Mouse (Mus musculus): ENCODE measurements around the gene Vill.

The Vill gene

DNA sequence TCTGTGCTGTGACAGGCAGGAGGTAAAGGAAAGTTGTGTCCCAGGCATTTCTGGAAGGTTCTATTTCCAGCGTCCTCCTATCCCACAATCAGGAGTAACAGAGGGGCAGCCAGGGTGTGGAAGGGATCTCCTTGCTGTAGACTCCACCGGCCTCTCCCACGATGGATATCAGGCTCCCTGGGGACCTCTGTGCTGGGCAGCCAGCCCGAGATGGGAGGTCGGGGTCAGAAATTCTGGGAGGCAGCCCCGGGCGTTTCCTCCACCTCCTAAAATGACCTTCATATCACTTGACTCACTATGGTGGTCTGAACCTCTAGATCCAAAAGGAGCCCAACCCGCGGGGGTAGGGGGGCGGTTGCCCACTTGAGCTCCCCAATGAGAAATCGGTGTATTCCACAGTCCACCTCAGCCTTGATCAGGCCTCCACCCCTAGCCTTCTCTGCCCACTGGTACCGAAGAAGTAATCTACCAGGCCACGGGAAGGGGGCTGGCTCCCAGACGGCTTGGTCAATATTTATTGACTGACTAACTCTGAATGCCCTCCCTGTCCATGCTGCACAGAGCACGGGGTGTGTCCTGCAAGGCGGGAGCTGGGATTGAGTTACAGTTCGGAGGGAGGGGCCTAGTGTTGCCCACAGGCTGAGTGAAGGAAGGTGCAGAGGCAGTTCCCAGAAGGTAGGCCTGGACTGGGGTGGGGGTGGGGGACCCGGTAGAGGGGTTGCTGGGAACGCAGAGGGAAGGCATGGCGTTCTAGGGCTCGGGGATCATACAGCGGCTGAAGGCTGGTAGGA, at the start of gene Vill:
Gene Vill (plus strand): TSS at position 625 of the 791 bp plus-strand sequence.
- no peak for DNase-seq (ENCODE audit: low read depth, low spot score)

DNA sequence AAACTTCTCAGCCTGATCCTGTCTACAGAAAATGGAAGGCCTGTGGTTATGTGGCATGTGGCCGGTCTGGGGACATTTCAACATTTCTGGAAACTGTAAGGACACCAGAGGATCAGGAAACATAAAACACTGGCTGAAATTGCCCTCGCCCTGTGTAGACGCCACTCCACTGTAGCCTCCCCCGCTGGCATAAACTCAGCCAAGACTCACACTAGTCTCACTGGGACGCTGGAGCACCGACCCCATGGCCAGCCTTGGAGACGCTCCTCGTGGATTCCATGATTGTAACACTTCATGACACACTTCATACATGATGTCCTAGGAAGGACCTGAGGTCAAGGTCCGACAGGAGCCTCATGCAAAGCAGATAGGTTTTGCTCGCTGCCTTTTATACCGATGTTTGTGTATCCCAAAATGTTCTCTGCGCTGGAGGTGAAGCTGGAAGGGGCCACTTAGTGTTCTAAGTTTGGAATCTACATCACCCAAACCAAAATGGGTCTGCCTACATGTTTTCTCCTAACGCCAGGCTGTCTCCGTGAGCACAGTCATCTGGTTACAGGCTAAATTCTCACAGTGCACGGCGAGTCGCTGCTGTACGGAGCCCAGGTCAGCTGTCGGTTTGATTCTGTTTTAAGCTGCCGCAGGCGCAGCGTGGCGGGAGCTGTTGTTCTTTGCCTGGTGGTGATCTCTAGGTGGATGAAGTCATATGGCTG, 48.4 kb upstream of the Vill start:
- DNase-seq (ENCODE audit: low read depth, low spot score) = no peak

DNA sequence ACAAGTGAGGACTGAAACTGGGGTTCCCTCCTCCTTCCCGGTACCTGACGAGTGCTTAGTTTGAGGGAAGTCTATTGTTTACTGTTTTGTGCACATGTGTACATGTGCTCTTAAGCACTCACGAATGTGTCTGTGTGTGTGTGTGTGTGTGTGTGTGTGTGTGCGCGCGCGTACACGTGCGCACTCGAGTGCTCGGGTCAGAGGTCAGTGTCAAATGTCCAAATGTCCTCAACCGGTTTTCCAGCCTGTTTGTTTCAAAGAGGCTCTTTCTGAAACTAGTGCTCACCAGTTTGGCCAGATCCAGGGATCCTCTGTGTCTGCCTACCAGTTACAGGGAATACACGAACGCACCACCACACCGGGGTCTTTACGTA, 47.9 kb upstream of the Vill start:
- DNase-seq (ENCODE audit: low read depth, low spot score) = no peak

DNA sequence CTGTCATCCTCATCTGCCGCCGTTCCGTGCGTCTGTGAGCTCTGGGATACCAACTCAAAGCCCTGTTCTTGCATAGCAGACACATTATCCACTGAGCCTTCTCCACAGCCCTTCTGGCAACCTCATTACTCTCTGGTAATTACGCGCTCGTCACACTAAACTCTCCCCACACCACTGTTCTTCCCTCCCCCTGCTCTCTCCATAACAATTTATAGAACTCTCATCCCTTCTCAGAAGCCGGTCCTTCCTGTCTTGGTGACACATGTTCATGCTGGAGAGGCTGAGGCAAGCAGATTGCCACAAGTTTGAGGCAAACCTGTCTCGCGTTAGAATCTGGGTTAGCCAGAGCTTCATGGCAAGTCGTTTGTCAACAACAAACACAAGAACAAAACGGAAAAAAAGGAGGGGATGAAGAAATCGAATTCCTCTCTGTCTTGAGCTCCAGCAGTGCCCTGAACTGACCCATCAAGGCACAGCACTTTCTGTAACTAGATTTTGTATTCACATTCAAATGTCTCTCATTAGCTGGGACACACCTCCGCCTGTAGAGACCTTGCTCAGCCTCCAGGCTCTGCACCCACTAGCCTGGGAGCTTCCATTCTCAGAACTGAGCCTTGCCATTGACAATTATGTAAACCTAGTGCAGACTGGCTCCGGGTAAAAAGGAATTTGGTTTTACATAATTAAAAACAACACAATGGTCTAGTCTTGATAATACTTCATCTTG, 47.1 kb upstream of the Vill start:
- DNase-seq (ENCODE audit: low read depth, low spot score) = no peak

DNA sequence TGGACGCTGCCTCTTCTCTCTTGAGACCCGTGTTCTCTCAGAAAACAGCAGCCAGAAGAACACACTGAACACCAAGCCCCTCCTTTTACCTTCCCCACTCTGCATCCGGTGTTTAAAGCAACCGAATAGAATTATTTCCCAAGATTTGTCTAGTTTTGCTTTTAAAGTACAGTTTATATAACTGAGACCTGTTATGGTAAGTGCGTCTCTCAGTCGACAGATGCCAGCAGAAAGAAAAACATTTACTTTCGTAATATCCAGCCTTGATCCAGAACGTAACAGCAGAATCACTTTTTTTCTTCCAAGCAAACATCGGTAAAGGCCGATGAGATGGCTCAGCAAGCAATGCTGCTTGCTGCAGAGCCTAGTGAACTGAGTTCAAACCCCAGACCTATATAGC, 45.3 kb upstream of the Vill start:
- no peak for DNase-seq (ENCODE audit: low read depth, low spot score)

DNA sequence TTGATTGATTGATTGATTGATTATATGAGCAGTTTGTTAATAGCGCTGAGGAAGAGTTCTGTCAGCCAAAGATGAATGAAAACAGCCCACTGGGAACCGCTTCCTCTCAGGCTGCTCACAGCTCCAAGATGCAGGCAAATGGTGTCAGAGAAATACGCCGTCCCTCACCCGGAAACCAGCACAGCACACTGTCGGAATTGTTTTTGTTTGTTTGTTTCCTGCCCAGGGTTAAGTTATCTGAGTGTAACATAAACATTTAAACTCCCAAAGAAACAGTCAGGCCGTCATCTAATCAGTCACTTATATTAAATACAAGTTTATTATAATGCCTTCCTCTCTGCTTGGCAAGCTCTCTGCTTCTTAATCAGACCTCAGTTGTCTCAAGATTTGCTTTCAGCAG, 43.7 kb upstream of the Vill start:
- no peak for DNase-seq (ENCODE audit: low read depth, low spot score)

DNA sequence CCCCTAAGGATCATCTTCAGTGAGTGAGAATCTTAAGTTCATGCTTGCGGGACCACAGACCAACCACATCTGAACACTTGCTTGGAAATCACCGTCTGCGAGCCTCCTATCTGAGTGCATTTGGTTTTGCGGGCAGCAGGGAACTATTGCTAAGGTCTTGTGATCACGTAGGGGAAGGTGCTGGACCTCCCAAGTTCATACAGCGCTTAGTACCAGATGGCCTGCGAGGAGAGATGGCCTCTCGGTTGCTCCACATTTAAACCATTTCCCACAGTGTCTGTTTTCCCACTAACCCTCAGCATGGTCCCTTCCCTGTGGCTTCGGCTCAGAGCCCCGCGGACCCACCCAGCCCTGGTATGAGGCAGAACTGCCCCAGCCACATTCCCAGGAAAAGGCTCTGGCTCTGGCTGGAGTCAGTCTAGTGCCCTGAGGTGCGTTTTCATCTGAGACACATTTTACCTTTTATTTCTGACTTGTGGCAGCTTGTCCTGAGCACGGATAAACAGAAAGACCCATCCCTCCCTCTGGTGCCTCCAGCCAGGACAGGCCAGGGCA, 42.3 kb upstream of the Vill start:
- DNase-seq (ENCODE audit: low read depth, low spot score) = no peak

DNA sequence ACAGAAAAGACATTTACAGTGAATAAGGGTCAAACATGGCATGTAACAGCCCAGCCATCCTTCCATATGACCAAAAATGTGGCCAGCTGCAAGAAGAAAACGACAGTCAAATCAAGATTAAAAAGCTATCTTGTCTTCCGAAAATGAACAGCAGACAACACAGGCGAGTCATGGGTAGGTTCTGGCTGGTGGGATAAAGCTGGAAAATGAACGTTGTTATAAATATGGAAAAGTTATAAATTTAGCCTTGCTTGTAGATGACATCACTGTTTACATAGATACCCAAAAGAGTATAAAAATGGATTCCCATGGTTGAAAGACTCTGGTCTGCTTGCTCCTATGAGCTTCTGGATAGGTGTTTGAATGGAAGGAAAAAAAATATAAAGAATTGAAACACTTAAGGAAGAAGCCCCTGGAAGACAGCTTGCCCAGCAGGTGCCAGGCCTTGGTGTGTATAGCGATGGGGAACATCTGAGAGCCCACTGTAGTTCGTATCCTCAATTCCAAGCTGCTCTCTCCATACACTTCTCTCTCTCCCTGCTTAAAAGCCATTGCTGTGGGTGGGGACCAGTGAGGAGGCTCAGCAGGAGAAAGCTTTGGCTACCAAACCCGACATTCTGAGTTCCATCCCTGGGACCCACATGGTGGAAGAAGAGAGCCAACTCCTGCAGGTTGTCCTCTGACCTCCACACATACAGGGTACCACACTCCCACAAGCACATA, 35.6 kb upstream of the Vill start:
- no peak for DNase-seq (ENCODE audit: low read depth, low spot score)

DNA sequence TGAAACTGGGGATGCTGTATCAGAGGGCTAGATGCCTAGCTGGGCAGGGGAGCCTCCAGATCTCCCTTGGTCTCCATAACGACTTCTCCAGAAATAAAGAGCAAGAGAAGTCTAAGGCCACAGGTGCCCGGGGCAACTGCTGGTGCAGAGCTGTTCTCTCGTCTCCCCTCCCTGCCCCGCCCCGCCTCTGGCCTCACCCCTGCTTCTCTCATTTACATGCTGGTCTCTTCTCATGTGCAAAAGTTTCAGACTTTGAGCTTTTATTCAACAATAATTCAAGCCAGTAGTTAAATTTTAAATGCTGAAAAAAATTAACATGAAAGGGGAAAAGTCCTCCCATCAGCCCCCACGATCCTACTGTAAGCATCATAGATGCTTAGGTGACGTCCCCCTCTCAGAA, 30.8 kb upstream of the Vill start:
- no peak for DNase-seq (ENCODE audit: low read depth, low spot score)

DNA sequence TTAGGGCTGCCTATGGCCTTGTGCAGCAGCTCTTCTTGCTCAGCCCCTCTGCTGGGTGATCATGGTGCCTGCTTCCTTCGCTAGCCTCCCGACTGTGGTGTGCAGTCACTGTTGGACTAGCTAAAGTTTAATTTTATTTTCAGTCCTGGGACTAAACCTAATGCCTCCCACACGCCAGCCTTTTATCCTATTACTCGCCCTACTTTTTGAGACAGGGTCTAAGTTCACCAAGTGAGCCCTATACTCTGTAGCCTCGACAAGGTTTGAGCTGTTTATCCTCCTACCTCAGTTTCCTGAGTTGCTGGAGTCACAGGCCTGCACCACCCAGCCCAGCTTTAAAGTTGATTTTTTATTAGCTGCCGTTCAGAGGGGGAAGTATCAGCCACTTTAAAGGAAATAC, 27.3 kb upstream of the Vill start:
- DNase-seq (ENCODE audit: low read depth, low spot score) = no peak

DNA sequence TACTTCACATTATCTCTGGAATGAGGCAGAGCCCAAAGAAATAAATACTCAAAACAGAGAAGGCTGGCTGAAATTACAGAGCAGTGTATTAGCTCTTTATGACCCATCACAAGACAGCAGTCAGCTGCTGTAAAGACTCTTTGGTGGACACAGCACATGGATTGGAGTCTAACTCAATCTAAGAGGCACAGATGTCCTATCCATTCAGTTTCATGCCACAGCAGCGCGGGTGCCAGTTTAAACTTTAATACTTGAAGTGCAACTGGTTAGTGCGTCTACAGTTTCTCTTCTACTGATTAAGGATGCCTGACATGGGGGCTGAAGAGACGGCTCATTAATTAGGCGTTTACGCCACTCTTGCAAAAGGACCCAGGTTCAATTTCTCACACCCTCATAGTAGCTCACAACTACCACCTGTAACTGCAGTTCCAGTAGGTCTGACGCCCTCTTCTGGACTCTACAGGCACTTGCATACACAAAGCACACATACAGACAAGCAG, 26.7 kb upstream of the Vill start:
- DNase-seq (ENCODE audit: low read depth, low spot score) = no peak

DNA sequence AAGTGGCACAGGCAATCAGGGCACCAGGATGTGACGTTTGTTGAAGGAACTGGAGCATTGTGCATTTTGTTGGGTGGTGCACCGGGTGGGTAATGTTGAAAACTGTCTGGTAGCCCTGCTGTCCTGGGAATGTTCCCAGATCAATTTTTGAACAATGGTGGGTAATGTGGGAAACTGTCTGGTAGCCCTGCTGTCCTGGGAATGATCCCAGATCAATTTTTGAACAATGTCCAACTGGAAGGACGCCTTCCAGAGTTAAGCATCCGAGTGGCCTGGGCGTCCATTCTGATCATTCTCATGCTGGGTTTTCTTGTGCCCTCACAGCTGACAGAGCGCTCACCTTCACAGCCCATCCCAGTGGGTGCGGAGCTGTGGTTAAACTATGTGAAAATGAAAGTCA, 25.2 kb upstream of the Vill start:
- DNase-seq (ENCODE audit: low read depth, low spot score) = no peak

DNA sequence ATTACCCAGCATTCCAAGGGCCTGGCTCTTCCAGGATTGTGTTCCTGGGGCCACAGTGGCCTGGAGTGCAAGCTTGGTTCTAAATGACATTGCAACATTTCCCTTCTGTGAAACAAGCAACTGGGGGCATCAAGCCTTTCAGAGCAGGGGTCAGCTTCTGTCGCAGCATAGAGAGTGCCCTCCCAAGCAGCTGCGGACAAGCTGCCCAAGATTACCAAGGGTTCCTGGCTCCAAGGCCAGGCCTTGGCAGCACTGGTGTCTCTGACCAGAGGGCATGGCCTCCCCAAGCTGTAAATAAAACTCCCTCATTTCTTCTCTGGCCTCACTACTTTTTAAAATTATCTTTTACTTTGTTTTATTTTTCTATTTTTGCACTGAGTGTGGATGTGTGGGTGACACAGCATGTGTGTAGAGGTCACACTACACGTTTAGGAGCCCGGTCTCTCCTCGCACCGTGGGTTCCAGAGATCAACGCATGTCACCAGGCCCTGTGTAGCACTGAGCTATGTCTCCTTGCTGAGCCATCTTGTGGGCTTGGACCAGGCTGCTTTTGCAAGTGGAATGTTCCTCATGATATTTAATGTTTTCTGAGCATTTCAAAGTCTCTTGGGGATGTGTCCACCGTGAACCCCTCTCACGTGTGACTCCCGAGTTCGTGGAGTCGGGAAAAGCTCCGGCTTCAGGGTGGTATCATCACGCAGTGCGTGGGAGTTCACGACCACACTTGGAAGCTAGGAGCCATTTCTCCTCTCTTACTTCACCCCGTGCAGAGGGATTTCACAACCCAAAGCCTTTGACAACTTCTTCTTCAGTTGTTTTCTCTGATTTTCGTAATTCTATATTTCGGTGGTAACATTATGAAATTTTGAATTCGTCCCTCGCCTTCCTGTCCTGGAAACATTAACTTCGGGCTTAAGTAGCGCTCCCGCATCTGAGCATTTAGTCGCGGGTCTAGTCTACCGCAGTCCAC, 24.1 kb upstream of the Vill start:
- no peak for DNase-seq (ENCODE audit: low read depth, low spot score)

DNA sequence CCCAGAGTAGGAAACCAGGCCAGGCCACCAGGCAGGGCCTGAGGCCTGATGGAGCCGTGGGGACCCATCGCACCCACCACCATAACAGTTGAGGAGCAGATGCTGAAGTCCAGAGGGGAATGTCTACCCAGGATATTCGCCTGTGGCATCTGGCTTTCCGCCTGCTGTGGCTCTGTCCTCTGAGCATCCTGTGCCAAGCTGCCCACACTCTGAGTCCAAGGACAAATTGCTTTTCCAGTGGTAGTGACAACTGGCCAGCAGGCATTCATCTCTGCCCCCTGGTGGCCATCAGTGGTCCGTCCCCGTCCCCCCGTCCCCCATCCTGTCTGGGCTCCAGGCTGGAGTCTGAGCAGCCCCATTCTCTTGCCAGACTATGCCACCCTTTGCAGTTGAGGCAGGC, 23.0 kb upstream of the Vill start:
- no peak for DNase-seq (ENCODE audit: low read depth, low spot score)

DNA sequence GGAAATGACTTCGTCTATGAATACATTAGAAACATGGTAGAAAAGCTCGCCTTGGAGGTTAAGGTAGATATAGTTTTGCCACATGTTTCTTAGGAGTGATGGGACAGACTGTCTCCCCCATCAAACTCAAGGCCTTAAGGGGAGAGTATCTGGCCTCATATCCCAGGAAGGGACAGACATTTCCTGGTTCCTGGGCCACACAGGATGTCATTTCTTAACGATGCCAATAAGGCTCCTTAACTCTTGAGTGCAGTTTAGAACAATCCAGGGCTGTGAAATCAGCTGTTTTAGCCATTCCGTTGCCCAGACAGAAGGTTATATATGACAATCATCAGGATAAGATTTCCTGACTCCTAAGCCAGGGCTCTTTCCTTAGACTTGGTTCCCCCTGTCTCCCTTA, 21.5 kb upstream of the Vill start:
- no peak for DNase-seq (ENCODE audit: low read depth, low spot score)

DNA sequence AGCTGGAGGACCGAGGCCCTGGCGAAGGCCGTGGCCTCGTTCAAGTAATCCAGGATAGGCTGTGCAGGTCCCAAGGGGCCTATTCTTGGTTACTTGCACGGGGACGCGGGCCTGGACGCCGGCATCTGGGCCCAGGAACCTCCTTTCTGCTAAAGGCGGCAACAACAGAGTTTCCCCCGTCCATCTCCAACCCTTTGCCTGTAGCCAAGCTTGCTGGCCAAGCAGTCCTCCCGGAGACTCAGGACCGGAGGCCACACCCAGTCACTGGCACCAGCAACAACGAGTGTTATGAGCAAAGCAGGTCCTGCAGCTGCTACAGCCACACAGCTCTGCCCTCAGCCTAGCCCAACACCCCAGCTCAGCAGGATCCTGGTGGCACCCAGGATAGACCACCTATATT, 20.8 kb upstream of the Vill start:
- DNase-seq (ENCODE audit: low read depth, low spot score) = no peak

DNA sequence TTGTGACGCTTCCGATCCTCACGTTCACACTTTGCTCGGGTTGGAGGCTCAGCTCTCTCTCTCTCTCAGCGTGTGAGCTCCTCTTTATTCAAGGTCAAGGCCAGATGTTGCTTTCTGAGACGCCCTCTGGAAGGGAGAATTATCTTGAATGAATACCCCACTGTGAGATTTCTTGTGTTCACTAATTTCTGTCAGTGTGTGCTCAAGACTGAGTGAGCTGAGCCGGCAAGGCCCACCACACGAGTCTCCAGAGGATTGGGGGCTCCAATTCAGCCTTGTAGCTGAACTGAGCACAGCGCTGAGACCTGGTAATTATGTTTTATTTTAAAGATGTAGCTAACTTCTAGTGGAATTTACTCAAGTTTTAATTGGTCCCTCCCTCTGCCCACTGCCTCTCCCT, 20.0 kb upstream of the Vill start:
- no peak for DNase-seq (ENCODE audit: low read depth, low spot score)

DNA sequence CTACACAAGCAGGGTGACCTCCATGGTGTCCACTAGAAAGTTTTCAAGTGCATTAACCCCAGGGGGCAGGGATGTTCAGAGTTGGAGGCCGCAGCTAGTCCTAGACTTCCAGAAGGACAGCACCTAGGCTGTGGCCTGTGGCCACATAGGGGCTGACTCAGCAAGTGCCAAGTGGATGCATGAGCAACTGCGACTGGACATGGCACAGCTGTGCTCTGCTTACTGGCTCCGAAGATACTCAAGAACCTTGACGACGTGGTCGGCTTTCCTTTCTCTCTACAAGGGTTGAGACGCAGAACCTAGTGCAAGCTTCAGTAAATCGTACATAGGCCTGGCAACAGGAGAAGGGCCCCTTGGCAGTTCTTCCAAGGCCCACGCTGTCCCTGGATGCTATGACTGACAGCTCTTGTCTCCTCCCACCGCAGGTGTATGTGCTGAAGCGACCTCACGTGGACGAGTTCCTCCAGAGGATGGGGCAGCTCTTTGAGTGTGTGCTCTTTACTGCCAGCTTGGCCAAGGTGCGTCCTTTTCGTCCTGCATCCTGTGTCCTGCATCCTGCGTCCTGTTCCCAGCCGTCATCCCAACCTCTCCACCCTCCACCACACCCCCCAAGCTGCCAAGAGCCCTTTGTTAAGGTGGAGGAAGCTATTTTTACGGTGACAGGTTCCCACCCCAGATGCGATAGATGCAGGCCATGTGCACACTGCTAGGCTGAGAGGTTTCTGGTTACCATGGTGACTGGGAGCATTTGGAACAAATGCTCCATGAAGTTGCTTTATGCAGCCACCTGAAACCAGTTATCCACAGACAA, 19.3 kb upstream of the Vill start:
- peak; percentile 60 for DNase-seq (ENCODE audit: low read depth, low spot score)

DNA sequence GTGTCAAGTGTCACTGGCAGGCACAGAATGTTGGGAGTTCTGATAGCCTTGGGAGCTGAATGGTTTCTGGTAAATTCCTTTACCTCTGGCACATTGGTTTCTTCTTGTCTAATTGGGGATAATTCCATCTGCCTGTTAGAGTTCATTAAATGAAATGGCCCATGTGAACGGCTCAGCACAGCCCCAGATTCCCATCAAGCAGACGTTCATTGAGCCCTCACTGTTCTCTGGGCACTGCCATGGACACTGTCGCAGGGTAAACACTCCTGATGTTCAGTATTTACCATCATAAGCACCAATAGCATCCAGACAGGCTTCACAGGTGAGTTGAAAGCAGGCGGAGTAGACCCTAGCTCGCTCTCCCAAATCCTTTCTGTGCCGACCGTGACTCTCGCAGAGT, 18.5 kb upstream of the Vill start:
- DNase-seq (ENCODE audit: low read depth, low spot score) = no peak
